Mouse (Mus musculus): ENCODE measurements around the gene Prss58.

Gene Prss58

GRCm38 (mm10) chr6:40900287-40900686, at the start of gene Prss58:
TSS of gene Prss58 (minus strand) at chr6:40900387.
- DNase-seq = no peak

DNA sequence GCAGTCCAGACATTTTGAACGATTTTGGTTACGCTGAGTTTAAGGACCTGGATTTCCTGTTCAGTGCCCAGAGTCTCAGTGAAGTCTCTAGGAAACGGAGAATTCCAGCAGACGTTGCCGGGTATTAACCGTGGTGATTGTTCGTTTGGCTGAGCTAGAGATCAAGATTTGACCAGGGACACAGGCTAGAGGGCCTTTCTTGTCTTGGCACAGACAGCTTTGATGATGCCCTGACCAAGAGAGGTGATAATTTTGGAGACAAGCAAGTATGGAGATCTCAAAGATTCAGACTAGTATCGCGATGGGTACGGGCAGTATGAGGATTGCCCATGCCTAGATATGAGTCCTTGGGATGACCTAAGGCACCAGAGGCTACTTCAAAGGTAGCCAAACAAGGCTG, 40.3 kb upstream of the Prss58 start, which contains the start of gene 1700074P13Rik:
1700074P13Rik (minus strand) TSS at position 101 of the 400 bp plus-strand sequence.
- no peak for DNase-seq

DNA sequence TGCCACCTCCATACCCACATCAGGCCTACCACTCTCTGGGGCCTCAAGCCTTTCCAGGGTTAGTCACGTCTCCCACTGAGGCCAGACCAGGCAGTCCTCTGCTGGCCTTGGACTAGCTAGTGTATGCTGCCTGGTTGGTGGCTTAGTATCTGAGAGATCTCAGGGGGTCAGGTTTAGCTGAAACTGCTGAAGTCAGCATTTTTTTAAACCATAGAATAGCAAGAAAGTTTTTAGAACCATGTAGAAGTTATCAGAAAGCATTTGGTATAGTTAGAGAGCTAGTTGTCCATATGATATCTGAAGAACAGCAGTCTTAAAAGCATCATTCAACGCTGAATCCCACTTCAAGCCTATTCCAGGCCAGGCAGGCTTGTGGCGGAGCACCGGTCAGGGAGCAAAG, 19.8 kb upstream of the Prss58 start:
- DNase-seq = no peak

GRCm38 (mm10) chr6:40894716-40895115, 5.5 kb downstream of the Prss58 start:
- DNase-seq = no peak

DNA sequence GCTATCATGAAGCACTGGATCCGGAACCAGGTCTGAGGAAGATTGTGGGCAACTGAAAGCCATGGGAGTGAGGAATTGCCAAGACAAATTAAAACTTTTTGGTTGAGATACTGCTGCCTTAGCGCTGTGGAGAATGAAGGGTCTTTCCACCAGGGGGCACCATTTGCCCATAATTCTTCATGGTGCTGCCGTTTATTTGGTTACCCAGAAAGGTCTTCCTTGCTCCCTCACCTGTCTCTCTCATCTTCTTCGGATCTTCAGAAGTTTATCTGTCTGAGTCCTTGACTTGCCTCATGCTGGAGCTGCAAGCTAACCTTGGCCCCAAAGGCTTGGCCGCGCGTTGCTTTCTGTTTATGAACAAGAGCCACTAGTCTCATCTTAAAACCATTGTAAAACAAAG, 6.6 kb downstream of the Prss58 start:
- DNase-seq = no peak

GRCm38 (mm10) chr6:40891754-40892153, 8.4 kb downstream of the Prss58 start:
- DNase-seq = no peak

DNA sequence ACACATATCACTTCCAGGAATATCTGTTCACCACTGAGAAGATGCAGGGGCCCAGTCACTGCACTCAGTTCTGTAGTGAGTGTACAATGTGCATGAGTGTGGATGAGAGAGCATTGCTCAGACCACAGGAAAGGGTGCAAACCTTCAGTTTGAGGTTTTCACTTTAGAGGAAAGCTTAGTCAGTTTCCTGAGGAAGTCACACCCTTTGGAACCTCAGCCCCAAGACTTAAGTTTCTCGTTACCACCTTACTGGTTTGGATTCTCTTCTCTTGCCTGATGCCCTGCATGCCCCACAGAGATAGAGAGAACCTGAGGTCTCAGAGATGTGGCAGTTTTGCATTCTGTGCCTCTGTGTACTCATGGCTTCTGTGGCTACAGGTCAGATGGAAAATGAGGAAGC, 9.2 kb downstream of the Prss58 start:
- no peak for DNase-seq

- DNase-seq = no peak
Observed at GRCm38 (mm10) chr6:40887394-40887793, 12.8 kb downstream of the Prss58 start, which contains the start of gene Moxd2. TSS of gene Moxd2 (minus strand) at chr6:40887494.

DNA sequence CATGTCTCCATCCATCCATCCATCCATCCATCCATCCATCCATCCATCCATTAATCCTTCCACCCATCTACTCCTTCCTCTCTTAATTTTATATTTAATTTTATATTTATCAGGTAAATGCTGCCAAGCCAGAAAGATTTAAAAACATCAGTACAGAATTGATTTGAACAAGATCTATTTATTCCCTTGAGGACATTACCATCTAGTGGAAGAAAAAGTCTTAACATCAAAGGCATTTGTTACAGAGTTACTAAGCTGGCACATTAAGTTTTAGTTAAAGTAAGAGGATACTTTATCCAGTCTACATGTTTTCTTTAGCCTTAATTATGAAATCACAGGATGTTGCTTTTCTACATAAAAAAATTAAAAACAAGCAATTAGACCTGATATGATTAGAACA, 54.9 kb downstream of the Prss58 start:
- DNase-seq = no peak
